Mouse (Mus musculus) embryonic facial prominence, embryonic 10.5 days (tissue): Measurements from ENCODE around the gene Hopx. TPM values are rescaled to one million over a fixed set of nuclear protein-coding genes. Genes with fewer than 3 reads are reported as not detected.

Source experiments
- DNase-seq: peaks from one replicate; pipeline ENCODE4 v3.0.0-alpha.2; 2017; ENCODE audit warnings: low spot score
- H3K27ac ChIP-seq: fragments of 300-500 bp; sonication (generic); replicated peaks from 2 replicates; pipeline ENCODE4 v1.5.1; 2016; ENCODE audit warnings: mild to moderate bottlenecking
- H3K27me3 ChIP-seq: fragments of 300-500 bp; sonication (generic); replicated peaks from 2 replicates; pipeline ENCODE4 v1.6.1; 2016; ENCODE audit warnings: low read depth, mild to moderate bottlenecking; ENCODE audit not compliant: poor library complexity, severe bottlenecking
- H3K36me3 ChIP-seq: fragments of 300-500 bp; sonication (generic); replicated peaks from 2 replicates; pipeline ENCODE4 v1.6.1; 2016; ENCODE audit warnings: mild to moderate bottlenecking, moderate library complexity
- H3K4me1 ChIP-seq: fragments of 300-500 bp; sonication (generic); 2 replicates; pipeline ENCODE4 v1.6.1; 2016
- H3K4me3 ChIP-seq: fragments of 300-500 bp; sonication (generic); 2 replicates; pipeline ENCODE4 v1.5.1; 2016; ENCODE audit warnings: mild to moderate bottlenecking, moderate library complexity
- H3K9me3 ChIP-seq: fragments of 300-500 bp; sonication (generic); 2 replicates; pipeline ENCODE4 v1.6.1; 2016; ENCODE audit warnings: mild to moderate bottlenecking
- WGBS: fragments of 180-500 bp; shearing (Covaris S2); methylation state at CpG from one replicate; pipeline ENCODE4 v1.1.7; 2016; 5-methylcytosine and 5-hydroxymethylcytosine counted together
- polyA plus RNA-seq: library from polyadenylated mRNA; unstranded; fragments of >200 nt; fragmentation: Nextera tagmentation; extraction: Ambion mirVana; gene quantifications from 2 replicates; pipeline ENCODE4 v1.2.1, GENCODE M21; 2016

Hopx gene
- polyA plus RNA-seq, 1 experiment from 2014 or later: 0.40 TPM

DNA sequence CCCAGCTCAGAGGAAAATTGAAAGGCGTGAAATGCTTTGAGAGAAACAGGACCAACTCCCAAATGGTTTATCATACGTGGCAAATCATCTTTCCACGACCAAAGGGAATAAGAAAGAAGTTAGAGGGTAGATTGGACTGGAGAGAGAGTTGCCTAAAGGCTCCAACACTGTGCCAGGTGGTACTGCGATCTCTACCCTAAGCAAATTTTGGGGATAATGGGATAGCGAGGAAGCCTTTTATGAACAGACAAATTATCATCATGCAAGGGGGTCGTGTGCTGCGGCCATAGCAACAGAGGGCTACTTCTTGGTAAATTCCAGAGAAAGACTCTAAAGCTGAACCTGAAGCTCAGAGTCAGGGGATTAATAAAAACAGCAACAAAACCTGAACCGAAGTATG, 21.0 kb downstream of the Hopx start:
- Histone ChIP-seq H3K4me3 (peak overlapping the region; percentile 79), H3K4me1 (peaks cover 35% of the 10 kb centered on the region), H3K36me3 (no peaks in the 10 kb centered on the region), H3K27ac (no peak overlapping the region), H3K9me3 (no peaks in the 10 kb centered on the region), H3K27me3 (peaks cover 68% of the 10 kb centered on the region)
- WGBS: 39% methylated on average over 8 of the region's 8 CpGs
- DNase-seq: no peak

DNA sequence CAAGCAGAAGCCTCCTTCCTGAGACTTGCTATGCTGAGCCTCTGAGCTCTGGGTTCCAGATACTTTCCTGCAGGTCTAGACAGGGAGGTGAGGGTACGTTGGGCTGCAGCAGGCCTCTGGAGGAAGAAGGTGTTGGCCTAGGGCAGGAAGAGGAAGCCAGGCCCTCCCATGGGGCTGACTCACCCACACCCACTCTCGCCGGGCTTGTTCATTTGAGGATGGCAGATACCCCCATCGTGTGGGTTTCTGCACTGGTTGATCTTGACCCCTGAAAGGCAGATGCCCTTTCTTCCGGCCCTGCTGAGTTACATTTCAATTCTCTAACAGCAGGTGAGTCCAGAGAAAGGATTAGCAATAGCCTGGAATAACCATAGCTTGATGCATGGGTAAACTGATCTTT, 22.4 kb downstream of the Hopx start:
- H3K36me3 ChIP-seq: no peaks in the 10 kb centered on the region
- H3K9me3 ChIP-seq: no peaks in the 10 kb centered on the region
- H3K27ac ChIP-seq: no peak overlapping the region
- no peak overlapping the region for H3K4me3 ChIP-seq
- 77% methylated on average over 5 of the region's 5 CpGs for WGBS
- H3K27me3 ChIP-seq: peaks cover 59% of the 10 kb centered on the region
- H3K4me1 ChIP-seq: peaks cover 23% of the 10 kb centered on the region
- DNase-seq: no peak

DNA sequence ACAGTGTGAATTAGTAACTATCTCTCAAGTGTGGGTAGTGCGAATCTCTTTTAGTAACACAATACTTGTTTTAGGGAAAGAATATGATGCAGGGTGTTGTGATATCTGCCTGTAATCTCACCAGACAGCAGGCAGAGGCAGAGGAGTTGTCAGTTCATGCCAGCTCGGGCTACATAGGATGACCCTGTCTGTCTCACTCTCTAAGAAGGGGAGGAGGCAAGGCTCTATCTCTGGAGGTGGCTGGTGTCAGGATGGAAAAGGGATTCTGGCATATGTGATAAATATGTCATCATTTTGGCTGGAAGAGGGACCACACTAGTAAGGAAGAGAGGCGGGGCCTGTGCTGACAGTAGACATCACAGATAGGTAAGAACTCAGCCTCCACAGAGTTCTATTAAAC, 23.0 kb downstream of the Hopx start:
- WGBS: 82% methylated on average over 3 of the region's 3 CpGs
- peaks cover 17% of the 10 kb centered on the region for H3K4me1 ChIP-seq
- no peak for DNase-seq

DNA sequence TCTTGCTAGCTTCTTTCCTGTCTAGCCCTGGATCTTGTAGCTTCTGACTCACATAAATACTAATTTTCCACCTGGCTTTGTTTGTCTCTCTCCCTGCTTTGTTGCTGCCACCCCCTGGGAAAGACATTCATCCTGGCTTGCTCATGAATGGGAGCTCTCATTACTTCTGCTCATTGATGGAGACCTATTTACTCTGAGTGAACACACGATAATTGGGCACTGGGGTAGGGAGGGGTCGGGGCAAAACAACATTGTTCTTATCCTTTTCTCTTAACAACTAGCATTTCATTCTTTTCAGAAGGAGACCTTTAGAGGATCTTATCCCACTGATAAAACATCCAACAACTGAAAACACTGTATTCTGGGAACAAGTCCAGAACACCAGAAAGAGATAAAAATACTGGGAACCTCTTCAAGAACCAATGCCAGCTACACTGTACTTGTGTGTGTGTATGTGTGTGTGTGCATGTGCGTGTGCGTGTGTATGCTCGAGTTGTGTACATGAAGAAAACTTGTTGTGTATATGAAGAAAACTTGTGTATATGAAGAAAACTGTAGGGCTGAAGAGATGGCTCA, 24.3 kb downstream of the Hopx start:
- Histone ChIP-seq H3K36me3 (no peaks in the 10 kb centered on the region), H3K4me1 (peaks cover 14% of the 10 kb centered on the region), H3K4me3 (no peak overlapping the region), H3K27ac (no peak overlapping the region), H3K9me3 (no peaks in the 10 kb centered on the region), H3K27me3 (peaks cover 40% of the 10 kb centered on the region)
- WGBS: 58% methylated on average over 5 of the region's 5 CpGs
- DNase-seq: no peak

More for the DNA sequence above, 23.0 kb downstream of the Hopx start:
- no peak overlapping the region for H3K4me3 ChIP-seq
- peaks cover 53% of the 10 kb centered on the region for H3K27me3 ChIP-seq
- H3K27ac ChIP-seq: no peak overlapping the region
- no peaks in the 10 kb centered on the region for H3K9me3 ChIP-seq
- no peaks in the 10 kb centered on the region for H3K36me3 ChIP-seq

DNA sequence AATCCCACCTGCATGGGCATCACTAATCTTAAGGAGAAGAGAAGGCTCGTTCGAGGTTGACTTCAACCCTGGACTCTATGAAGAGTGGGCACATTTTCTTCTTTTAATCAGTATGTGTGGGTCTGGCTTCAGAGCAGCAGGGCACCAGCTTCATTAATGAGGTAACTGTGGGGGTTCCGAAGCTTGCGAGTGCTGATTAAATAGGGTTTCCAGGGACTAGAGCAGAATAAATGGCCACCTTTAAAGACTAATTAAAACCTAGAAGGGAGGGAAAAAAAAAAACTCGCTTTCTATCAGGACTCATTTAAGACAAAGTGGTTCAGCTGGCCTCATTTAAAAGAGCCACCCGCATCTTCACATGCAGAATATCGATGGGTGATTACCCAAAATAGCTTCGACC, 25.0 kb downstream of the Hopx start:
- Histone ChIP-seq H3K27me3 (peaks cover 33% of the 10 kb centered on the region), H3K4me1 (peaks cover 9% of the 10 kb centered on the region), H3K9me3 (no peaks in the 10 kb centered on the region), H3K36me3 (no peaks in the 10 kb centered on the region), H3K27ac (no peak overlapping the region), H3K4me3 (no peak overlapping the region)
- 55% methylated on average over 8 of the region's 8 CpGs for WGBS
- no peak for DNase-seq

DNA sequence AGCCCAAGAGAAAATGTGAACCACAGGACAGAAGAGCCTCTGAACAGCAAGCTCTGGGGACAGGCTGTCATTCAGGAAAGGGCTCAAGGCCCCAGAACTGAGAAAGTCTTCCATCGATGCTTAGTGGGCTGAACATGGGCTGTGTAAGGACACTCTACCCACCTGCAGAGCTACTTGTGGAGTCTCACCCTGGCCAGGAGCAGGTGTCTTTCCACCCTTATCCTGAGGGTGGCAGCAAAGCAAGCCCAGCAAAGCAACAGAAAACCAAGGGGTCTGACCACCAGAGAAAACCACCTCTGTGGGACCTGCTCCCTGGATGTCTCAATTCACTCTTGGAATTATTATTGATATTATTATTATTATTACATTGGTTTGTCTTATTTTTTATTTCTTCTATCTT, 25.6 kb downstream of the Hopx start:
- WGBS: 57% methylated on average over 1 of the region's 1 CpGs

DNA sequence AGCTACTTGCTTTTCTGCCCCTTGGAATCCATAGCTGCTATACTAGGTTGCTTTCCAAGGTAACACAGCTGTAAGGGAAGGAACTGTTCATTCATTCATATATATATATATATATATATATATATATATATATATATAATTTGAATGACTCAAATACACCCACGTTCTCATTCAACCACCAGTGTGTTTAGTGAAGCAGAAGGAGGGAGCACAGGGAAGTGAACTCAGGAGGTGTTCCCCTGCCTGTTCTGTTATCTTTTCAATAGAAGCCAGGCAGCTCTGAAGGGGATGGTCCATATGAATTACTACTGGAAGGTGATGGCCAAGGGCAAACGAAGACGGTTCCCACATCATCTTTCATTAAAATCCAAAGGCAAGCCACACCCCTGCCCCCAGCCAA, 27.8 kb downstream of the Hopx start:
- Histone ChIP-seq H3K4me3 (no peak overlapping the region), H3K27ac (no peak overlapping the region), H3K27me3 (peaks cover 7% of the 10 kb centered on the region), H3K9me3 (no peaks in the 10 kb centered on the region), H3K4me1 (no peaks in the 10 kb centered on the region), H3K36me3 (no peaks in the 10 kb centered on the region)
- DNase-seq: no peak
- 82% methylated on average over 3 of the region's 3 CpGs for WGBS

More for the DNA sequence above, 25.6 kb downstream of the Hopx start:
- Histone ChIP-seq H3K4me3 (no peak overlapping the region), H3K27ac (no peak overlapping the region), H3K27me3 (peaks cover 27% of the 10 kb centered on the region), H3K36me3 (no peaks in the 10 kb centered on the region), H3K4me1 (peaks cover 3% of the 10 kb centered on the region), H3K9me3 (no peaks in the 10 kb centered on the region)
- peak; percentile 68 for DNase-seq

DNA sequence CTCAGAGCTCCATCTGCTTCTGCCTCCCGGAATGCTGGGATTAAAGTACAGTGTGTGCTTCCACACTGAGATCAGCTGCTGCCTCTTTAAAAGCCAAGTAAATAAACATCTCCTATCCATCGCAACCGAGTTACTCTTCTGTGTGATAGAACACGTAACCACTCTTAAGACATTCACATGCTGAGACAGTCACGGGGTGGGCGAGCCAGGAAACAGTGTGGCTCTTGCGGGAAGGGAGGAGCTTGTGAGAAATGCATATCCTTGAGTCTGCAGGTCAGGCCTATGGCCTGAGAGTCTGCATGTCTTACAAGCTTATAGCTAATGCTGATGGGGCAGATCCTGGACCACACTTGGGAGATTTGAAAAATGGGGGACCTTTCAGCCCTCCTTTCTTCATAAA, 28.4 kb downstream of the Hopx start:
- no peak overlapping the region for H3K4me3 ChIP-seq
- no peaks in the 10 kb centered on the region for H3K36me3 ChIP-seq
- no peaks in the 10 kb centered on the region for H3K9me3 ChIP-seq
- peaks cover 2% of the 10 kb centered on the region; the same call in 1 of the 2 replicates for H3K27me3 ChIP-seq
- no peak overlapping the region for H3K27ac ChIP-seq
- 90% methylated on average over 7 of the region's 7 CpGs for WGBS
- DNase-seq: no peak
- no peaks in the 10 kb centered on the region for H3K4me1 ChIP-seq

DNA sequence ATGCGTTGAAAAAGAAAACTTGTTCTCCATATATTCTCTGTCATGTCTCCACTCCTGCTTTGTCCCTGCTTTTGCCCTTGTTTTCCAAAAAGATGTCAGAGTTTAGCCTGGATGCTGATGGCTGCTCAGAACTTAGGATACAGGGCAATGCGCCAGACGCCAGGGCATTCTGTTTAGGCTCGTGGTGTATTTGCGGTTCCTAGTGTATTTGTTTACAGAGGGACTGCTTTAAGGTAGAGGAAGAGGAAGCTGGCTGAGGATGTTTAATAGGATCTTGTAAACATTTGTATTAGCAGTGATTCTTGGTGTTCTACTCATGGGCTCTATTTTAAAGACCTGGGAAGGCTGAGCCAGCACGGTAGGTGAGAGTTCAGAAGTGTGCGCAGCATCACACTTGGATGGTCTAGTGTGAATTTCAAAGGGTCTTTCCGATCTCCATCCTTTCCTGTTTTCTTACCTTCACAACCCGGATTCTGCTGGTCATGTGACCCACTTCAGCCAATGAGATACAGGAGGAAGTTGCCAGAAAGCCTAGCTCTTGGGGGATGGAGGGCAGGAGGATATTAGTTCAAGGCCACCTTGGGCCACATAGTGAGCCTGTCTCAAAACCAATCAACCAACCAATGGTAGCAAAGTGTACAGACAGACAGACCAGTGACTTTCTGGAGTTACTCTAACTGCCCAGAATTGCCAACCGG, 29.0 kb downstream of the Hopx start:
- Histone ChIP-seq H3K27me3 (no peaks in the 10 kb centered on the region), H3K27ac (no peak overlapping the region), H3K4me1 (no peaks in the 10 kb centered on the region), H3K36me3 (no peaks in the 10 kb centered on the region), H3K4me3 (no peak overlapping the region), H3K9me3 (no peaks in the 10 kb centered on the region)
- 92% methylated on average over 10 of the region's 10 CpGs for WGBS
- DNase-seq: no peak

DNA sequence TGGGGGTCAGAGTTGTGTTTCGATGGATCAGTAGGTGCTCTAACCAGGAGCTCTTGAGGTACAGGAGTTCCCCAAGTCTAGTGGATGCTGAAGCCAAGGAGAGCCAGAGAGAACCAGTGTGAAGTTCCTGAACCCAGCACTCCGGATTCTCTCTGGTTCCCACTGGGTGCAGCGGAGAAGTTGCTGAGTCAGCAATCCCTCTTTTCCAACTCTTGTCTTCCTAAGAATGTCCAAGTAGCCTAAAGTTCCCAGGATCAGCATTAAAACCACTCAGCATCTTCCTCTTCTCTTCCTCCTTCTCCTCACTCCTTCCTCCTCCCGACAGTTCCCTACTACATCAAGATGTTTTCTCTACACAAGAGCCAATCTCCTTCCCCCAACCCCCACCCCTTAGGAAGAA, 30.5 kb downstream of the Hopx start:
- DNase-seq: no peak
- H3K27me3 ChIP-seq: no peaks in the 10 kb centered on the region
- H3K27ac ChIP-seq: no peak overlapping the region
- no peak overlapping the region for H3K4me3 ChIP-seq
- WGBS: 92% methylated on average over 4 of the region's 4 CpGs
- no peaks in the 10 kb centered on the region for H3K36me3 ChIP-seq
- no peaks in the 10 kb centered on the region; the same call in 1 of the 2 replicates for H3K9me3 ChIP-seq
- H3K4me1 ChIP-seq: no peaks in the 10 kb centered on the region

DNA sequence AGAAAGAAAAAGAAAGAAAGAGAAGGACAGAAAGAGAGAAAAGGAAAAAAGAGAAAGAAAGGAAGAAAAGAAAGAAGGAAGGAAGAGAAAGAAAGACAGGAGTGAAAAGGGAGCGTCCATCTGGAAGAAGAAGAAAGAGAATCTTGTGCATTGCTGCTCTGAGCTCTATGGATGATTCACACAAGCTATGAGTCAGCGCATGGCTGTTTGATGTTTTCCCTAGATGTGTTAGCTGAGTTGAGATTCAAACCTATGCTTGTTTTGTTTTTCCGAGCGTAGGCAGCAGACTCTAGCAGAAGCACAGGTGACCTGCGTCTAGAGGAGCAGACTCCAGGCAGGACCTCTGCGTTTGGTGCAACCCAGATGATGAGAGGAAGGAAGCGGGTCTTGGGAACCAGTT, 32.2 kb downstream of the Hopx start:
- WGBS: 83% methylated on average over 7 of the region's 7 CpGs

DNA sequence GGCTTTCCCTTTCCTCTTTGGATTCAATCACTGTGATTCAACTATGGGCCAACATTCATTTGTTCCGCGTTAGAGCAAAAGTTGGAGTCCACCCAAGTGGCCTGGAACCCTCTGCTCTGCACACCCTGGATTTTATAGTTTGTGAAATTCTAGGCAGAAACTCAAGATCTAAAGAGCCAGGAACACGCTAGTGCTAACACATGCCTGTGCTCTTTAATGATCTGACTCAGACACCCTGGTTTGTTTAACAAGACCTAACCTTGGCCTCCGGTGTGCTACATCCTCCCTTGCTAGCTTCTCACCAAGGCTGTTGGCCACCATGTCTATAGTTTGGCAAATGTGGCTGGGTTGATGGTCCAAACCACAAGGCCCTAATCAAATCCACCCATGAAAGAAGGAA, 34.2 kb downstream of the Hopx start:
- Histone ChIP-seq H3K27ac (no peak overlapping the region), H3K36me3 (no peaks in the 10 kb centered on the region), H3K4me3 (no peak overlapping the region), H3K27me3 (no peaks in the 10 kb centered on the region), H3K9me3 (no peaks in the 10 kb centered on the region; the same call in 1 of the 2 replicates), H3K4me1 (no peaks in the 10 kb centered on the region)
- 95% methylated on average over 4 of the region's 4 CpGs for WGBS
- DNase-seq: no peak

More for the DNA sequence above, 32.2 kb downstream of the Hopx start:
- H3K27ac ChIP-seq: no peak overlapping the region
- DNase-seq: no peak
- H3K4me1 ChIP-seq: no peaks in the 10 kb centered on the region
- no peaks in the 10 kb centered on the region for H3K27me3 ChIP-seq
- no peaks in the 10 kb centered on the region for H3K36me3 ChIP-seq
- no peaks in the 10 kb centered on the region; the same call in 1 of the 2 replicates for H3K9me3 ChIP-seq
- no peak overlapping the region for H3K4me3 ChIP-seq

DNA sequence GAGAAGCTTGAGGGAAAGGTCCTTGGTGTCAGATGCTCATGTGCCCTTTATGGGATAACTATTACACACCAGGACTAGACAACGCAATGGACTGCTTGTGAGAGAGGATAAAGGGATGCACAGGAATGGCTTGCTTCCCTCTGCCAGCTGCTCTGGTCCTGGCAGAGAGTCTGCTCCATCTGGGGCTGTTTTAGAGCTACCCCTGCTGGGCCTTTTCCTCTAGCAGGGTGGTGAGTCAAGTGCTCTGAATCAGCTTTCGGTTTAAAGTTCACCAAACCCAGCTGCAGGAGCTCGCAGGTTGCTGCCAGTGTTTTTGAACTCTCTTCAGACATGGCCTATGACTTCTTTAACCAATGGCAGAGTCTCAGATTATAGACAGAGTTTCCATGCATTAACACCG, 39.0 kb downstream of the Hopx start:
- WGBS: 86% methylated on average over 4 of the region's 4 CpGs
- H3K4me3 ChIP-seq: no peak overlapping the region
- H3K9me3 ChIP-seq: no peaks in the 10 kb centered on the region; the same call in 1 of the 2 replicates
- H3K36me3 ChIP-seq: no peaks in the 10 kb centered on the region
- H3K27ac ChIP-seq: no peak overlapping the region
- DNase-seq: no peak
- H3K4me1 ChIP-seq: no peaks in the 10 kb centered on the region
- H3K27me3 ChIP-seq: no peaks in the 10 kb centered on the region
